Mouse (Mus musculus) cerebellum, adult 11-12 months (tissue): Measurements from ENCODE around the gene Olfr54.
"Not testable (repeated sequence)": the region's sequence is repeated elsewhere in the genome, so short reads cannot be mapped to it uniquely, and the experiment has no call there.

Experiments
- DNase-seq: peaks from one replicate; pipeline ENCODE4 v3.0.0; 2022

Gene Olfr54

DNA sequence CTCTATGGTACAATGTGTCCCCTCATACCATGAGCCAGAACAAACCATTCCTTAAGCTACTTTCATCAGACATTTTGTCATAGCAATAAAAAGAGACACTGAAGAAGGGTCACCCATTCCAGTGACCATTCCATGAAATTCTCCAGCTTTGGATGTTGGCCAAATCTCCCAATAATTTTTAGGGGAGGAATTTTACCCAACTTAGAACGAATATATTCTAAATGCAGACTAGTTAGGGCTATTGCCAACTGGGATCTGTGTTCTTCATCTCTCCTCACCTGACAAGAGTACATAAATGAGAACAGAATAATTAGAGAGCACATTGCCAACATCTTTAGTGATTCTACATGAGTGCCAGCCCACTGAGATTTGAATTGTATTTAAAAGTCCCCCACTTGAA is at the start of gene Olfr54:
Gene Olfr54, plus strand, starts transcription at position 301 of the 400 bp plus-strand sequence.
- no peak for DNase-seq

DNA sequence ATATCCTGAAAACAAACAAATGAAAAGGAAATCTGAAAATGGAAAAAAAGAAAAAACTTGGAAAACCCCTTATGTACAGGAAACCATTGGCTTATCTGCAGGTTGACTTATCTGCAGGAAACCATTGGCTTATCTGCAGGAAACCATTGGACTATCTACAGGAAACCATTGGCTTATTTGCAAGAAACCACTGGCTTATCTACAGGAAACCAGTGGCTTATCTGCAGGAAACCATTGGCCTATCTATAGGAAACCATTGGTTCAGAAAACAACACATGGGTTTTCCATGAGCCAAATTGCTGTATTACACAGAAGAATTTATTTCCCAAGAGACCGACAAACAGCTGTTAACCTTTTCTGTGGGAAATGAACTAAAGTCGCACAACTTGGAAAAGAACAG is 49.1 kb upstream of the Olfr54 start:
- no peak for DNase-seq

DNA sequence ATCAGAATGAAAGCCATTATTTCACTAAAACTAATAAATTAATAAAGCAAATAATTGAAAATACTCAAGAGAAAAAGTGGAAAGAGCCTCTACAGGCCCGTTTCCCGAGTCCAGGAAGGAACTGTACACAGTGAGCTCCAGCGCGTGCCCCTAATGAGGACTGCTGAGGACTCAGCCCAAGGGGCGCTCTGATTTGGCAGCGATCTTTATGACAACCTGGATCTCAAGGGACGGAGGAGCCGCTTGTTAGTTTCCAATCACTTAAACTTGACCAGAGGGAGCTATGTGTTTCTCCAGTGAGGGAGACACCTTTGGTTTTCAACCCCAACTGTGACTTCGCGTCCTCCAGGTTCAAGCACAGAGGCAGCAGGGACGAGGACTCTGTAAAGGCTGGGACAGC is 47.8 kb upstream of the Olfr54 start, which contains the start of gene Olfr1378:
Gene Olfr1378, plus strand, starts transcription at position 301 of the 400 bp plus-strand sequence.
- DNase-seq = no peak

DNA sequence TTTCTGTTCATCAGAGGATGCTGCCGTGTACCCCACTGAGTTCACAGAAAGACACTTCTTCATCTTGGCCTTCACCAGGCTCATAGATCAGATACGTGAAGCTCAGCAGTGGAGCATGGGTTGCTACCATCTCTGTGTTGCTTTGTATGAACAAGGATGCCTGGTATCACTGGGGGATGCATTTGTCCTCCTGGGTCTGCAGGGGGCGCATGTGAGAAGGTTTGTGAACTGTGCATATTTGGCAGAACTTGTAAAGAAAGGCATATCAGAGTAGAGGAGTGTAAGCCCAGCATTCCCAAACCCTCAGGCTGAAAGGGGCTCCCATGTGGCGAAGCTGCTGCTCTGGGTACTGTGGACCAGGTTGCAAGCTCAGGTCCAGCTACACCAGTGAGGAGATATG is 36.8 kb upstream of the Olfr54 start:
- DNase-seq = no peak

DNA sequence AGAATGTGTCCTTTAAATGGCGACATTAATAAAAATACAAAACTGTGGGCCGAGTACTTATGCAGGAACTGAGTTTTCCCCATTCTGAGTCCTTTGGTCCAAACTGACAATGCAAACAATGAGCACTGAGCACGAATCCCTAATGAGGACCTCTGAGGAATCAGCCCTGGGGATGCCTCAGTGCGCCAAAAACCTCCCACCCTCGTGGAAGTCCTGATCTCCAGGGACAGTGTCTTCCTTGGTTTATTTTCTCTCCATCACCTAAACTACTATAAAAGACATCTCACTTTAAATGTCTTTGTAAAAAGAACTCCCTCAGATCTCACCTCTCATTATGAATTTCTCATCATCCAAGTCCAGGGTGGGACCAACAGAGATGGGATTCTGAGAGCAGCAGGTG is 32.4 kb upstream of the Olfr54 start, which contains the start of gene Olfr1377:
Gene Olfr1377, plus strand, starts transcription at position 301 of the 400 bp plus-strand sequence.
- no peak for DNase-seq

DNA sequence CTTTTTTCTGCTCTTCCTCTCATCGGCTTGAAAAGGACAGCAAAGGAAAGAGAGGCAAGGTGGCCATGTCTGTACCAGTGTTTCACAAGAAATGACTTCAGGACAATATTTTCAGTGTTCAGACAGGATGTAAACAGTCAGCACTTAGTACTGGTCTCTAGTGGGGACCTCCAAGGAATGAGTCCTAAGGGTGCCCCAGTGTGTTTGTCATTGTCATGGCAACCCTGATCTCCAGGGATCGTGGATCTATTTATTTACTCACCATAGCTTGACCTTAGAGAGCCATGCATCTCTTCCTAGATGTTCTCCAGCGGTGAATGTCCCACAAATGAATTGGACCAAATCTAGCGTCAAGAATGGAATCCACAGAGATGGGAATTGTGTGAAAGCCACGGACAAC is 10.7 kb upstream of the Olfr54 start, which contains the start of gene Olfr51:
Gene Olfr51, plus strand, starts transcription at position 301 of the 400 bp plus-strand sequence.
- no peak for DNase-seq

DNA sequence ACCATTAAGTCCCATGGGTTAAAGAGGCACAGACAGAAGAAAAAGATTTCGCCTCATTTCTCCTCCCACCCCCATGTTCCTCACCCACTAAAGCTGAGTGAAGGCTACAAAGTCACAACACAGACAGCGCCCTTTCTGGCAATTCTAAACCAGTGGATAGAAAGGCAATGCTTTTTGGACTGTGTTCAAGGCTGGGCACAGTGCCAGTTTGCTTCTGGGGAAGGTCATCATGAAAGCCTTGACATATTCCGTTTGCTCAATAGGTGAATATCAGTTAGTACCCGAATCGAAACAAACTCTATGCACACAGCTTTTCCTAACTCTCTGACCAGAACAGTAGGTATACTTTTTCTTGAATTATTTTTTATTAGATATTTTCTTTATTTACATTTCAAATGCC is 2.2 kb upstream of the Olfr54 start:
- no peak for DNase-seq

DNA sequence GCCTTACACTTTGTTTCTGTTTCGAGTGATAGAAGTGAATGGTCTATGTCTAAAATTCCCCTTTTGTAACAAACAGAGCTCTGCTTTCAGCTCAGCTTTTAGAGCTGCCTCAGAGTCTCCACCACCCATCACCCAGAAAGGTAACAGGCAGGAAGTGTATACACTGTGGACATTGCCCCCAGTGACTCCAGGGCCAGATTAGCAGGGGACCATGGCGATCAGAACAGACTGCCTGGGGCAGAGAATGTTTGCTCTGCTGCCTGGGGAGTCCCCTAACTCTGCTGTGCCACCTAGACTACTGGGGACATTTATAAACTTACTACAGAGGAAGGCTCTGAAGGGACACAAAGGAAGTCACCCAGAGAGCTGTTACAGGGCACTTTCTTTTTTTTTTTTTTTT is 2.3 kb downstream of the Olfr54 start:
- DNase-seq = no peak

DNA sequence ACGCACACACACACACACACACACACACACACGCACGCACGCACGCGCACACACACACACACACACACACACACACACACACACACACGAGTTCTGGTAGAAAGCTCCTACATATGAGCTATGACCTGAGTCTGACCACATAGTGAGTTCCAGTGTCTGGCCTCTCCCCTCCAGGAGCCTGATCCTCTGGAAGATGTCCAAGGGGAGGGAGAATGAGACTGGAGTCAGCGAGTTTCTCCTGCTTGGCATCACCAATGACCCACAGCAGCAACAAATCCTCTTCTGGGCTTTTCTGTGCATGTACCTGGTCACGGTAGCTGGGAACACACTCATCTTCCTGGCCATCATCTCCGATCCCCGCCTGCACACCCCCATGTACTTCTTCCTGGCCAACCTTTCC is 12.8 kb downstream of the Olfr54 start:
- DNase-seq = not testable (repeated sequence)

DNA sequence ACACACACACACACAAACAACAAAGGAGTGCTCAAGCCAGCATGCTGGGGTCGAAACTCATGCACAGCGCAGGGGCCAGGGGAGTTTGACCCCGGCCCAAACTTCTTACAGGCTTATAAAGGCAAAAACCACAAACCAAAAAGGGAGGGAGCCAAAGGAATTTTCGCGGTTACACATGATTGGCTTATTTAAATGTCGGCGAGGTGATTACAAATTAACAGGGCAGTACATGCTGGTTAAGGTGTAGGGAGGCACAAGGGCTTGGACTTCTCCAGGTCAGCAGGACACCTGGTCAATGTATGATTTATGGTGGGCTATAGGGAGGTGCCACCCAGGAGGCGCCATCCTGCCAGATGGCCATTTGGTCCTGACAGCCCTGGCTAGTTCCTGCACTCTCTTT is 15.3 kb downstream of the Olfr54 start:
- not testable (repeated sequence) for DNase-seq

DNA sequence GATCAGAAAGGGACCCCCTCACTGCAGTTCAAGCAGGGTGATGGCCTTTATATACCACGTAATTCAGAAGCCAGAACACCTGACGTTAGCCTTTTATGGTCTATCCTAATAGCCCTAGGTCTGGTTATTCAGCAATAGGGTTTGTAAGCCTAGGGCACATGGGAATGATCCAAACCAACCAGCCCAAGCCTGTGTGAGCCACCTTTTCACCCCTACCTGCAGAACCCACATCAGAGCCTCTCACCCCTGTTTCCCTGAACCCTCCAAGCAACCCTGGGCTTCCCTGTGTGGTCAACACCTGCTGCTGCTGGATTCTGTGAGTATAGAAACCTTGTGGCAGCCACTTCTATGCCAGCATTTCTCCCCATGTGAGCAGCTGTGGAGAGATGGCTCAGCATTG is 16.2 kb downstream of the Olfr54 start:
- no peak for DNase-seq

DNA sequence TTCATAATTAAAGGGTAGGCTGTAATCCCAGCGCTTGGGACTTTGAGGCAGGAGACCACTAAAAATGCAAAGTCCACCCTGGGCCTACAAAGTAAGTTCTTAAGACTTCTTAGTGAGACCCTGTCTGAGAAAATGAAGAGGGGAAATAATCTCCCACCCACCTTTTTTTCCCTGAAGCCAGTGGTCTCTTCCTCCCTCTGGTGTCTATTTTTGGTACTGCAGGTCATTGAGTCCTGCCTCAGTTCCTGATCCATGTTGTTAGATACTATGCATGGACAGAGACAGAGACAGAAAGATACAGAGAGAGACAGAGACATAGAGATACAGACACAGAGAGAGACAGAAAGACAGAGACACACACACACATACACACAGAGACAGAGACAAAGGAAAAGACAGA is 18.8 kb downstream of the Olfr54 start:
- DNase-seq = no peak

DNA sequence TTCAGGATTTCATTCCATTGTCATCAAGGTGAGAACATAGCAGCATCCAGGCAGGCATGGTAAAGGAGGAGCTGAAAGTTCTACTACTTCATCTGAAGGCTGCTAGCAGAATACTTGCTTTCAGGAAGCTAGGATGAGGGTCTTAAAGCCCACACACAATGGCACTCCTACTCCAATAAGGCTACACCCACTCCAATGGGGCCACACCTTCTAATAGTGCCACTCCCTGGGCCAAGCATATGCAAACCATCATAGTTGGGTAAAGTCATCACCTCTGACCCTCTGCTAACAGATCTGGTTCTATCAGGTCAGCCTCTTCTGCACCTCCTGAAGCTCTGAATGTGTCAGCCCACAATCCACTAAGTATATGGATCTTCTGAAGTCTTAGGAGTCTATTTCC is 20.1 kb downstream of the Olfr54 start:
- DNase-seq = not testable (repeated sequence)

DNA sequence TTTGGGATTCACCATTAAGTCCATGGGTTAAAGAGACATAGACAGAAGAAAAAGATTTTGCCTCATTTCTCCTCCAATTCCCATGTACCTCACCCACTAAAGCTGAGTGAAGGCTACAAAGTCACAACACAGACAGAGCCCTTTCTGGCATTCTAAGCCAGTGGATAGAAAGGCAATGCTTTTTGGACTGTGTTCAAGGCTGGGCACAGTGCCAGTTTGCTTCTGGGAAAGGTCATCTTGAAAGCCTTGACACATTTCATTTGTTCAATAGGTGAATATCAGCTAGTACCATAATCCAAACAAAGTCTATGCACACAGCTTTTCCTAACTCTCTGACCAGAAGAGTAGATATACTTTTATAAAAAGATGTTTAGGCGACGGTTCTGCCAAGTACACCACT is 21.9 kb downstream of the Olfr54 start:
- no peak for DNase-seq

DNA sequence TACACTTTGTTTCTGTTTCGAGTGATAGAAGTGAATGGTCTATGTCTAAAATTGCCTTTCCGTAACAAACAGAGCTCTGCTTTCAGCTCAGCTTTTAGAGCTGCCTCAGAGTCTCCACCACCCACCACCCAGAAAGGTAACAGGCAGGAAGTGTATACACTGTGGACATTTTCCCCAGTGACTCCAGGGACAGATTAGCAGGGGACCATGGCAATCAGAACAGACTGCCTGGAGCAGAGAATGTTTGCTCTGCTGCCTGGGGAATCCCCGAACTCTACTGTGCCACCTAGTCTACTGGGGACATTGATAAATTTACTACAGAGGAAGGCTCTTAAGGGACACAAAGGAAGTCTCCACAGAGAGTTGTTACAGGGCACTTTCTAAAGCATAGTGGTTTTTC is 30.7 kb downstream of the Olfr54 start:
- not testable (repeated sequence) for DNase-seq

DNA sequence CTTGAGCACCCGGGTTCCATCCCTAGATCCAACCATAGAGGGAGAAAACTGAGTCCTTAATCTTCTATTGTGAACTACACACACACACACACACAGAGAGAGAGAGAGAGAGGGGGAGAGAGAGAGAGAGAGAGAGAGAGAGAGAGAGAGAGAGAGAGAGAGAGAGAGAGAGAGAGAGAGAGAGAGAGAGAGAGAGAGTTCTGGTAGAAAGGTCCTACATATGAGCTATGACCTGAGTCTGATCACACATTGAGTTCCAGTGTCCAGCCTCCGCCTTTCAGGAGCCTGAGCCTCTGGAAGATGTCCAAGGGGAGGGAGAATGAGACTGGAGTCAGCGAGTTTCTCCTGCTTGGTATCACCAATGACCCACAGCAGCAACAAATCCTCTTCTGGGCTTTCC is 33.8 kb downstream of the Olfr54 start, which contains the start of gene Olfr1375:
Gene Olfr1375, plus strand, starts transcription at position 301 of the 400 bp plus-strand sequence.
- not testable (repeated sequence) for DNase-seq

DNA sequence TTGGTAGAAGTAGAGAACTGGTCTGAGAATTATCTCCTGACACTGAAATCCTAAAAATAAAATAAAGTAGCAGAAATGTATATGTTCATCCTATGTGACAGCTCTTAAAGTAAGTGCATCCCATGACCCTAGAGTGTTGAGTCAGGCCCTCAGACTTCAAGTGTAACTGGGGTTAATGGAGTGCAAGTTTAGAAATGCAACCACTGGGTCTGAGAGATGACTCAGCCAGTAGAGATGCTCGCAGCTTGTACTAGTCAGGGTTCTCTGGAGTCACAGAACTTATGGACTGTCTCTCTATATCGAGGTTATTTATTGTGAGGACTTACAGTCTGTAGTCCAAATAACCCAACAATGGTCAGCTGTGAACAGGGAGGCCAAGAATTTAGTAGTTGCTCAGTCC is 37.6 kb downstream of the Olfr54 start:
- no peak for DNase-seq

DNA sequence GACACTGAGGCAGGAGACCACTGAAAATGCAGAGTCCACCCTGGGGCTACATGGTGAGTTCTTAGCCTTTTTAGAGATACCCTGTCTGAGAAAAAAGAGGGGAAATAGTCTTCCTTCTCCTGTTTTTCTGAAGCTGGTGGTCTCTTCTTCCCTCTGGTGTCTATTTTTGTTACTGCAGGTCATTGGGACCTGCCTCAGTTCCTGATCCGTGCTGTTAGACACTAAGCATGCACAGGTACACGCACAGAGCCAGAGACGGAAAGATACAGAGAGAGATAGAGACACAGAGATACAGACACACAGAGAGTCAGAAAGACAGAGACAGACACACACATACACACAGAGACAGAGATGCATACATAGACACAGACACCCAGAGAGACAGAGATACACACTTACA is 39.2 kb downstream of the Olfr54 start:
- DNase-seq = no peak

DNA sequence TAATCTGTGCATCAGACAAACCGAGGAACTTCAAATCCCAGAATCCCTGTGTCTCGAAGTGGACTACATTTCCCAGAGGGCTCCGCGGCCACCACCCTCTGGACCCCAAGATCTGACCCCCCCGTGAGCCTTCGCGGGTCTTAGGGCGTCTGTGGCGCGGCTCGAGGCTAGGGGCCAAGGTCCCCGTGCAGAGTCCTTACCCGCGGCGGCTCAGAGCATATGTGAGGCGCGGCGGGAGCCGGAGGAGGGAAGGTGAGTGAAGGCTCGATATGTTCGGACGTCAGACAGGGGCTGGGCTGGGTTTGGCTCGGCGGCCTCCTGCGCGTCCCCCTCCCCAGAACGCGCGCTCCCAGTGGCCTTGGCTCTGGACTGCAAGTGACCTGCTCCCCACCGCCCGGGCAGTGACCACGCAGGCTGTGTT is 45.1 kb downstream of the Olfr54 start, which contains the start of gene Zfp354a:
Gene Zfp354a, plus strand, starts transcription at position 107 of the 421 bp plus-strand sequence.
- DNase-seq = peak; percentile 83

DNA sequence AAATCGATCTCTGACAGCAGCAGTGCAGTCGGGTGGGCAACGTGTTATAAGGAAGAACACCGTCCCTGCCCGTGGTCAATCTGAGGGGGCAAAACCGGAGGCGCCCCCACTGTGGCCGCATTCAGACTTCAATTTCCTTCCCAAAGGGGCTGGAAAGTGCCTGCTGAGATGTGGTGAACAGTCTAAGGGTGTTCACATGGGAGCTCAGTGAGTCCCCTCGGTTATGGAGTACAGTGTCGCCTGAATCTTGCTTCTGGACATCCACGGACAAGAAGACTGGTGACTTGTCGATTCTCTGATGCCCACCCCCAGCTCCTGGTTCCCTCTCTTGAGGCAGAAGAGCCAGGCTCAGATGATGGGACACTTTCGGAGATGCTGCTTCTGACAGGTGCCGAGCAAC is 45.6 kb downstream of the Olfr54 start:
- DNase-seq = no peak

DNA sequence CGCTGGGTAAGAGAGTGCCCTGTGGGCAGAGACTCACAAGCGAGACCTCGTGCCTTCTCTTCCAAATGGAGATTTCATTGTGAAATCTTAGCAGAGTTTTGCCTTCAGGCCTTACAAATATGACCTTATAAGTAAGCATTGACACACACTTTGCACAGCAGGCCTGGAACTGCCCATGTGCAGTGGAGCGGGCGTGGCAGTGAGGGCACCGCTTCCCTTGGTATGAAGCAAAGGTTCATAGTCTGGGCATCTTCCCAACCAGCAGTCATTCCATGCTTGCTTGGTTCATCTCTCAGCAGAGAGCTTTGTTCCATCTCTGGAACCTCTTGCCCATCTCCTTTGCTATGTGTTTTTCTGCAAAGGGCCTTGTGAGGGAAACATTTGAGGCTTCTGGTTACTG is 46.9 kb downstream of the Olfr54 start:
- no peak for DNase-seq

DNA sequence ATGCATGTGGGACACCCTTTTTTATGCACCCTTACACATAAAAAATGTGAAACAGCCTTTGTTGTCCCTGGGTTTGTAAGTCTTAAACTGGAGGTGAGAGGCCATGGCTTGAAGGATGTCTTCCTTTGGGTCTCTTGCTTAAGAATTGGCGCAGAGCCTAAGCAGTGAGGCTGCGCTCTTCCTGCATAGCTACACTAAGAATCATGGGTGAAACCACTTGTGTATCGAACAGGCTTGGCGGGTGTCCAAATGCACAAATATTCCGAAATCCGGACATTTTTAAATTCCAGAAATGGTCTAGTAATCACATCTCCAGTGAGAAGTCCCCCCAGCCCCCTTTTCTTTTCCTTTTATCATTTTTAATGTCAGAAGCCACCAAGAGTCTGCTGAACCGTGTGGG is 49.2 kb downstream of the Olfr54 start:
- DNase-seq = no peak

DNA sequence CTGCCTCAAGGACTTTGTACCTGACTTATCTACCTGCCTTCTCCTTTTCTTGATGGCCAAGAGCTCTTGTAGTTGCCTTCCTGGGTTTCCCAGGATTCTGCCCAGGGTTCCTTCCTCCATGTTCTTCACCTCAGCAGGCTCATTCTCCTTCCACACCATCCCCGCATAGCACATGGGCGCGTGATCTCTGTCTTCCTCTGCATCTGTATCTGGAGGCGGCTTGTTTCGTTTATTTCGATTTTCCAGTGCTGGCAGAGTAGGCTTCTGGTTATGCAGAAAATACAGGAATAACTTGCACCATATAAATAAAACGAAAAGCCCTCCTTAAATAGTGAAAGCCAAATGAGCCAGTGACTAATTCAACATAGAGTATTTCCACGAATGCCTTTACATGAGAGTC is 49.8 kb downstream of the Olfr54 start:
- DNase-seq = no peak
